Mouse (Mus musculus) retina, embryonic 14.5 days (tissue): ENCODE results near the gene Mageb3.
"Not testable (repeated sequence)": the region's sequence is repeated elsewhere in the genome, so short reads cannot be mapped to it uniquely, and the experiment has no call there.

Source experiments
- DNase-seq: peaks from one replicate; pipeline ENCODE4 v3.0.0-alpha.2; 2015; ENCODE audit warnings: low spot score

The Mageb3 gene

GRCm38 (mm10) chr2:121955765-121956223, at the start of gene Mageb3, which contains the start of gene Ctdspl2:
Gene Mageb3 (minus strand): TSS chr2:121956092.
Gene Ctdspl2 (plus strand): TSS chr2:121956001.
- peak; percentile 98 for DNase-seq

- DNase-seq = peak; percentile 46
Observed at GRCm38 (mm10) chr2:121995738-121996137, 39.8 kb upstream of the Mageb3 start.

GRCm38 (mm10) chr2:121957216-121957792, 1.4 kb upstream of the Mageb3 start:
- DNase-seq = no peak

GRCm38 (mm10) chr2:121956224-121957018, 529 bp upstream of the Mageb3 start:
- DNase-seq = peak; percentile 97

- DNase-seq = no peak
Observed at GRCm38 (mm10) chr2:121954971-121955656, 778 bp downstream of the Mageb3 start.

GRCm38 (mm10) chr2:121943364-121943763, 12.5 kb downstream of the Mageb3 start:
- DNase-seq = no peak

GRCm38 (mm10) chr2:121937624-121938023, 18.3 kb downstream of the Mageb3 start:
- DNase-seq = not testable (repeated sequence)

GRCm38 (mm10) chr2:121916047-121916970, 39.6 kb downstream of the Mageb3 start:
- DNase-seq = no peak

- peak; percentile 5 for DNase-seq
Observed at GRCm38 (mm10) chr2:121909975-121910374, 45.9 kb downstream of the Mageb3 start.
